Mouse (Mus musculus): ENCODE results near the gene Lrrc75b. TPM values are rescaled to one million over a fixed set of nuclear protein-coding genes. Genes with fewer than 3 reads are reported as not detected.

Lrrc75b gene
- polyA plus RNA-seq, 1 experiment from 2014 or later, result 1.2 TPM

DNA sequence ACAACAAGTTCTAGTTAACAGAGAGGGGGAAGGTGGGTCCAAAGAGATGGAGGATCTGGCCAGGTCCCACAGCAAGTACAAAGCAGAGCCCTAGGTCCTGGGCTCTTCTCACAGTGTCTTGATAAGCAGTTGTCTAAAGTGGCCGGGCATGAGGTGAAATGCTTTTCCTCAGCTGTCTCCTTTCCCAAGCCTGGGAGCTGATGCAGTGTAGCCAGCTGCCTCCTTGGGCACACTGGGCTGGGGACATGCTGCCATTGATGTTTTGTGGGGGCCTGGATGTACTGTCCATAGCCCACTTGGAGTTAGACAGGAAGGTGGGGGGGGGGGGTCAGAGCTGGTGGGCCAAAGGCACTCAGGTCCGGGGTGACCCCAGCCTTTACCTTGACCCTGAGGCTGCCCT is 8.0 kb downstream of the Lrrc75b start:
- Histone ChIP-seq H3K4me1 (replicated peaks; ENCODE audit: control insufficient read depth, insufficient read depth, low read length) (no peaks in the 10 kb centered on the region; the same call in 1 of the 2 replicates), H3K9me3 (ENCODE audit: control insufficient read depth) (no peaks in the 10 kb centered on the region), H3K4me2 (replicated peaks; ENCODE audit: low read depth) (no peak overlapping the region), H3K9ac (ENCODE audit: low read depth, low read length) (no peak overlapping the region), H3K36me3 (ENCODE audit: control insufficient read depth, insufficient read depth) (no peaks in the 10 kb centered on the region), H3K27me3 (replicated peaks; ENCODE audit: control insufficient read depth, insufficient read depth, low read length) (no peaks in the 10 kb centered on the region), H3K4me3 (ENCODE audit: low read depth, low read length) (no peak overlapping the region), H3K27ac (ENCODE audit: low read depth, low read length) (no peak overlapping the region)
- WGBS, result 79% methylated on average over 2 of the region's 2 CpGs
- no peak for ATAC-seq
- TF ChIP-seq CTCF (IDR thresholded peaks at IDR 0.05; ENCODE audit: low read depth), result no peak

DNA sequence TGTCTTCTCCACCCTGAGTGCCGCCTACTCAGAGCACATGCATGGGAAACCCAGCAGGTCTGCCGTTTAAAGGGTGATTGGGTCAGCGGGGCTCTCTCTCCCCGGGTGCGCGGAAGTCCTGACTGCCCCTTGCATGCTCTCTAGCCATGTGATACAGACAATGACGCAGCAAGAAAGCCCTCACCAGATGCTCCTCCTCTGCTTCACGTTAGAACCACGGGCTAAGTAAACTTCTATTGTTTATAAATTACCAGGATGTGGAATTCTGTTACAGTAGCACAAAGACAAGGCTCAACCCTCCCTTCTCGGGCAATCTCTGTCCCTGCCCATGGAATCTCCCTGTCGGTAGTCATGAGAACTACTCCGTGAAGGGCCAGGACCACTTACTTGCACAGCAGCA is 9.0 kb downstream of the Lrrc75b start:
- Histone ChIP-seq H3K4me1 (replicated peaks; ENCODE audit: control insufficient read depth, insufficient read depth, low read length) (no peaks in the 10 kb centered on the region; the same call in 1 of the 2 replicates), H3K9me3 (ENCODE audit: control insufficient read depth) (no peaks in the 10 kb centered on the region), H3K27ac (ENCODE audit: low read depth, low read length) (no peak overlapping the region), H3K4me2 (replicated peaks; ENCODE audit: low read depth) (no peak overlapping the region; the same call in 1 of the 2 replicates), H3K27me3 (replicated peaks; ENCODE audit: control insufficient read depth, insufficient read depth, low read length) (no peaks in the 10 kb centered on the region), H3K36me3 (ENCODE audit: control insufficient read depth, insufficient read depth) (no peaks in the 10 kb centered on the region), H3K9ac (ENCODE audit: low read depth, low read length) (no peak overlapping the region), H3K4me3 (ENCODE audit: low read depth, low read length) (no peak overlapping the region)
- ATAC-seq, result no peak
- peak; percentile 37 for TF ChIP-seq CTCF (IDR thresholded peaks at IDR 0.05; ENCODE audit: low read depth)
- WGBS, result 36% methylated on average over 12 of the region's 12 CpGs

DNA sequence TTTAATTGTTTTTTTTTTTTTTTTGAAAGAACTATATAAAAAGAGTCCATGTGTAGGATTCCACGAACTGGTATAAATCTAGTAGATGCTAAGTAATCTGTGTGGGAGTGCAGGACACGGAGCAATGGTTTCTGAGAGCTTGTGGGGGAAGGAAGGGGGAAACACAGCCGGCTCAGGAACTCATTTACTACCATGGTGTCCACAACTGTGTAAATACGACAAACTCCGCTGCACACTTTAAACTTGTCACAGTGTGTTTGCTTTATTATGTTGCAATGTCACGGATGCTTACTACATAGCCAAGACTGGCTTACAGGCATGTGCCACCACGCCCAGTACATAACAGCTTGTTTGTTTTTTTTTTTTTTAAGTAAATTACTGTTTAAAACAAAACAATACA is 10.2 kb downstream of the Lrrc75b start:
- Histone ChIP-seq H3K9me3 (ENCODE audit: control insufficient read depth) (no peaks in the 10 kb centered on the region), H3K4me3 (ENCODE audit: low read depth, low read length) (no peak overlapping the region), H3K27me3 (replicated peaks; ENCODE audit: control insufficient read depth, insufficient read depth, low read length) (no peaks in the 10 kb centered on the region), H3K27ac (ENCODE audit: low read depth, low read length) (no peak overlapping the region), H3K4me1 (replicated peaks; ENCODE audit: control insufficient read depth, insufficient read depth, low read length) (no peaks in the 10 kb centered on the region; the same call in 1 of the 2 replicates), H3K36me3 (ENCODE audit: control insufficient read depth, insufficient read depth) (no peaks in the 10 kb centered on the region), H3K9ac (ENCODE audit: low read depth, low read length) (no peak overlapping the region), H3K4me2 (replicated peaks; ENCODE audit: low read depth) (no peak overlapping the region)
- WGBS, result 55% methylated on average over 7 of the region's 7 CpGs
- TF ChIP-seq CTCF (IDR thresholded peaks at IDR 0.05; ENCODE audit: low read depth), result no peak
- ATAC-seq, result no peak

DNA sequence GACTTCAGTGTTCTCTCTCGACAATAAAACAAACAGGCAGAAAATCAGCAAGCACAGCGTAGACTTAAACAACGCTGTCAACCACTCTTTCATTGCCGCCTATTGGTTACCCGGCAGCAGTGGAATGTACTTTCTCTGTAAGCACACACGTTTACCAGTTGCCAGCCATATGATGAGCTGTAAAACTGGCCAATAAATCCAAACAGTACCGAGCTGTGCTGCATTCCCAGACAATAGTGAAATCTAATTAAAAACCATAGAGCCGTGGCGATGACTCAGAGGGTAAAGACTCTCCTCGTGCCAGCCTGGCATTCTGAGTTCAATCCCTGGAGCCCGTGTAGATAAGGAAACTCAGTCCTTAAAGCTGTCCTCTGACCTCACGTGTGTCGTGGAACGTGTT is 11.6 kb downstream of the Lrrc75b start:
- H3K9me3 ChIP-seq (ENCODE audit: control insufficient read depth), result no peaks in the 10 kb centered on the region
- H3K27me3 ChIP-seq (replicated peaks; ENCODE audit: control insufficient read depth, insufficient read depth, low read length), result no peaks in the 10 kb centered on the region
- no peak overlapping the region for H3K4me3 ChIP-seq (ENCODE audit: low read depth, low read length)
- no peak overlapping the region for H3K9ac ChIP-seq (ENCODE audit: low read depth, low read length)
- no peak overlapping the region; the same call in 1 of the 2 replicates for H3K4me2 ChIP-seq (replicated peaks; ENCODE audit: low read depth)
- H3K27ac ChIP-seq (ENCODE audit: low read depth, low read length), result peak overlapping the region; percentile 46; the same call in 1 of the 2 replicates
- H3K4me1 ChIP-seq (replicated peaks; ENCODE audit: control insufficient read depth, insufficient read depth, low read length), result no peaks in the 10 kb centered on the region; the same call in 1 of the 2 replicates
- no peaks in the 10 kb centered on the region for H3K36me3 ChIP-seq (ENCODE audit: control insufficient read depth, insufficient read depth)
- peak; percentile 41 for TF ChIP-seq CTCF (IDR thresholded peaks at IDR 0.05; ENCODE audit: low read depth)
- 12% methylated on average over 14 of the region's 14 CpGs for WGBS
- ATAC-seq, result peak; percentile 91

DNA sequence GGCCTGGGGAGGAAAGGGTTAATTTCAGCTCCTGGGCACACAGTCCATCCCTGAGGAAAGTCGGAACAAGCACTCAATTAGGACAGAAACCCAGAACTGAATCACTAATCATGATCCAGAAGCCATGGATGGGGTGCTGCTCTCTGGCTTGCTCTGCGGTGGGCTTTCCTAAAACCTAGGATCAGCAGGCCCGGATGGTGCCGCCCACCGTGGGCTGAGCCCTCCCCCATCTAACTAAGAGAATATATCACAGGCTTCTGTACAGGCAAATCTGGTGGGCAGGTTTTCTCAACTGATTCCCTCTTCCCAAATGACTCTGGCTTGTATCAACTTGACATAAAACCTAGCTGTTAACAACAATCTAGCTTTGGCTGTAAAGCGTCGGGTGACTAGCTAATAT is 12.2 kb downstream of the Lrrc75b start:
- TF ChIP-seq CTCF (IDR thresholded peaks at IDR 0.05; ENCODE audit: low read depth), result no peak
- no peaks in the 10 kb centered on the region; the same call in 1 of the 2 replicates for H3K4me1 ChIP-seq (replicated peaks; ENCODE audit: control insufficient read depth, insufficient read depth, low read length)
- no peaks in the 10 kb centered on the region for H3K36me3 ChIP-seq (ENCODE audit: control insufficient read depth, insufficient read depth)
- WGBS, result 37% methylated on average over 7 of the region's 7 CpGs
- no peak overlapping the region for H3K4me3 ChIP-seq (ENCODE audit: low read depth, low read length)
- no peak for ATAC-seq
- H3K27ac ChIP-seq (ENCODE audit: low read depth, low read length), result peak overlapping the region; percentile 37
- H3K4me2 ChIP-seq (replicated peaks; ENCODE audit: low read depth), result peak overlapping the region; percentile 14; the same call in 1 of the 2 replicates
- H3K9me3 ChIP-seq (ENCODE audit: control insufficient read depth), result no peaks in the 10 kb centered on the region
- no peaks in the 10 kb centered on the region for H3K27me3 ChIP-seq (replicated peaks; ENCODE audit: control insufficient read depth, insufficient read depth, low read length)
- no peak overlapping the region for H3K9ac ChIP-seq (ENCODE audit: low read depth, low read length)

DNA sequence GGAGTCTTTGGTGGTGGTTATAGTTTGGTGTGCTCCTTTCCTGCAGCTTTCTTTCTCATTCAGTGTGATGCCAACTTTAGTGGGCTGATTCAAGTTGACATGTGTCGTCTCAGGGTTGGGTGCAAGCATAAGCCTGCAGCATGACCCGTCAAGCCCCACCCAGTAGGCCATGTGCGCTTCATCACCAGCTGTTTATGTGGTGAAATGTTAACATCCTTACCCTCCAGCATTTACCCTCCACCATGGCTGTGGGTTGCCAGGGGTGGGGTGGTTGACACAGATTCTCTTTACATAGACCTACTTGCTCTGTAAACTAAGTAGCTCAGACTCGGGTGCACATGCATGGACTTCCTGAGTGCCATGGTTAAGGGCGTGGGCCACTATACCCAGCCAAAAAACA is 24.0 kb downstream of the Lrrc75b start:
- ATAC-seq, result no peak
- TF ChIP-seq CTCF (IDR thresholded peaks at IDR 0.05; ENCODE audit: low read depth), result no peak
- H3K4me3 ChIP-seq (ENCODE audit: low read depth, low read length), result no peak overlapping the region
- no peaks in the 10 kb centered on the region for H3K4me1 ChIP-seq (replicated peaks; ENCODE audit: control insufficient read depth, insufficient read depth, low read length)
- WGBS, result 86% methylated on average over 5 of the region's 5 CpGs
- H3K27me3 ChIP-seq (replicated peaks; ENCODE audit: control insufficient read depth, insufficient read depth, low read length), result no peaks in the 10 kb centered on the region
- H3K9me3 ChIP-seq (ENCODE audit: control insufficient read depth), result no peaks in the 10 kb centered on the region
- H3K36me3 ChIP-seq (ENCODE audit: control insufficient read depth, insufficient read depth), result peaks cover 50% of the 10 kb centered on the region
- no peak overlapping the region for H3K9ac ChIP-seq (ENCODE audit: low read depth, low read length)
- H3K27ac ChIP-seq (ENCODE audit: low read depth, low read length), result peak overlapping the region; percentile 21; the same call in 1 of the 2 replicates
- no peak overlapping the region for H3K4me2 ChIP-seq (replicated peaks; ENCODE audit: low read depth)

DNA sequence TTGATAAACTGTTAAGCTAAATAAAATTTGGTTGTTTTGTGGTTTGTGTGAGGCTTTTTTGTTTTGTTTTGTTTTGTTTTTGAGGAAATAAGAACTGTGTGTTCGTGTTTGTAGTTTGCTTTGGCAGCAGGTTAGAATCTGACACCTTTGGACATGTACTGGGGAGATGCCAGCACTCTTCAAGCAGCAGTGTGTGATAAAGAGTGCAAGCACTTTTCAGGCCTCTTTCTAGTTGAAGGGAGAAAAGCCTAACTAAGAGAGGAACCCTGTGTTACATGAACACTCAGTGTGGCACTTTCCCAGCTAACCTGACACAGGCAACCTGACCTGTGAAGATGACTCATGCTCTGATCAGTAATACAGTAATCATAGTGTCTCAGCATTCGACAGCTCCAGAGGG is 24.7 kb downstream of the Lrrc75b start:
- Histone ChIP-seq H3K36me3 (ENCODE audit: control insufficient read depth, insufficient read depth) (peaks cover 50% of the 10 kb centered on the region), H3K4me2 (replicated peaks; ENCODE audit: low read depth) (no peak overlapping the region), H3K4me3 (ENCODE audit: low read depth, low read length) (no peak overlapping the region), H3K4me1 (replicated peaks; ENCODE audit: control insufficient read depth, insufficient read depth, low read length) (no peaks in the 10 kb centered on the region), H3K9me3 (ENCODE audit: control insufficient read depth) (no peaks in the 10 kb centered on the region), H3K9ac (ENCODE audit: low read depth, low read length) (no peak overlapping the region), H3K27ac (ENCODE audit: low read depth, low read length) (no peak overlapping the region), H3K27me3 (replicated peaks; ENCODE audit: control insufficient read depth, insufficient read depth, low read length) (no peaks in the 10 kb centered on the region)
- 81% methylated on average over 2 of the region's 2 CpGs for WGBS
- no peak for TF ChIP-seq CTCF (IDR thresholded peaks at IDR 0.05; ENCODE audit: low read depth)
- ATAC-seq, result no peak
